ENCODE assay signal across 20 mouse cellular contexts in the genomic region with DNA sequence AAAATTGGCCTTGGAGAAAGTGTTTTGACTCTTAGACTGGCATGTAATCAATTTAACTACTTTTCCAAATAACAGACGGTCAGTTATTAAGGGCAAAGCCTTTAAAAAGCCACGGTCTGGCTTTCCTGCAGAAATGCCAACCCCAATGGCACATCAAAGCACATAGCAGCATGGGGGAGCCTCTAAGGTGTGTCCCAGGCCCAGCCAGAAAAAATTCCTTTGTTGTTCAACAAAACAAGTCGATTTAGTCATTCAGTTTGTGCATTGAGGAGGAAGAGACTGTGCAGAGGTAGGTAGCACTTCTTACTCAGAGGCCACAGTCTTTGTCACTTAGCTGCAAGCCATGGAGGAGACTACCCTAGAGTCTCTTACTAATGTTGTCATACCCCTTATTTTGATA.
A peak's percentile ranks its signal among the peaks of the same experiment; 100 is the strongest.
DNase-seq lines count a peak whose midpoint lies in the region; ATAC-seq and TF ChIP-seq lines count a peak whose summit lies in the region.
"Had no signal": no experiment of that assay in that cellular context is flagged by ENCODE, and none has a peak within 500 bp of the region (broad histone marks: within the 10 kb centered on the region; RNA-seq: fewer than 3 reads in every experiment).

No protein-coding gene starts in this region.

- TF ChIP-seq CTCF in midbrain, postnatal 0 days (IDR thresholded peaks at IDR 0.05), result no peak

- no peaks in the 10 kb centered on the region; the same call in 1 of the 2 replicates for H3K36me3 ChIP-seq in forebrain, embryonic 12.5 days (replicated peaks)
- no peaks in the 10 kb centered on the region for H3K36me3 ChIP-seq in forebrain, embryonic 14.5 days (ENCODE audit: control insufficient read depth, insufficient read depth, low read length)
- H3K36me3 ChIP-seq in midbrain, embryonic 16.5 days (ENCODE audit: control insufficient read depth, insufficient read depth, low read length), result no peaks in the 10 kb centered on the region
- no peaks in the 10 kb centered on the region for H3K36me3 ChIP-seq in midbrain, postnatal 0 days (ENCODE audit: insufficient read depth, low read length)
- H3K36me3 ChIP-seq: embryonic facial prominence, embryonic 12.5 days; hindbrain, embryonic 10.5 days had no signal

- DNase-seq in forebrain, embryonic 14.5 days (ENCODE audit: low spot score), result no peak
- DNase-seq in midbrain, postnatal 0 days (ENCODE audit: low spot score), result no peak
- DNase-seq in WW6 (ENCODE audit: low read depth, low spot score), result peak; percentile 31
- no peak for DNase-seq in left cerebral cortex, adult 18-20 months (ENCODE audit: low spot score in 2 of 2)
- DNase-seq in gastrocnemius, adult 8-10 months (ENCODE audit: low spot score in 2 of 2), result no peak
- DNase-seq: adrenal gland, postnatal 14 days; cerebellum, adult 11-12 months; cerebellum, adult 9-10 months; cerebellum, postnatal 25 days; gastrocnemius, postnatal 10 days; heart, adult 2 months had no signal

- no peak overlapping the region for H3K9ac ChIP-seq in forebrain, embryonic 12.5 days
- no peak overlapping the region for H3K9ac ChIP-seq in forebrain, embryonic 14.5 days (ENCODE audit: low read length)
- H3K9ac ChIP-seq in midbrain, embryonic 16.5 days (ENCODE audit: low read depth, low read length), result no peak overlapping the region
- H3K9ac ChIP-seq in midbrain, postnatal 0 days (replicated peaks; ENCODE audit: low read length, poor library complexity, severe bottlenecking), result no peak overlapping the region
- H3K9ac ChIP-seq: embryonic facial prominence, embryonic 12.5 days; forebrain, embryonic 13.5 days had no signal

- ATAC-seq in forebrain, embryonic 12.5 days (ENCODE audit: low FRiP score), result no peak
- no peak for ATAC-seq in forebrain, embryonic 14.5 days
- ATAC-seq in midbrain, embryonic 16.5 days, result no peak
- no peak for ATAC-seq in midbrain, postnatal 0 days (ENCODE audit: low FRiP score)
- ATAC-seq: activated CD4-positive, CD25-positive, alpha-beta regulatory T cell, adult 4 months; forebrain, embryonic 13.5 days; hindbrain, embryonic 16.5 days; inflammation-experienced regulatory T-cells, adult 6 months had no signal

- H3K4me3 ChIP-seq in forebrain, embryonic 12.5 days (replicated peaks), result no peak overlapping the region
- no peak overlapping the region for H3K4me3 ChIP-seq in forebrain, embryonic 14.5 days (ENCODE audit: low read depth, low read length)
- no peak overlapping the region for H3K4me3 ChIP-seq in midbrain, embryonic 16.5 days (ENCODE audit: low read depth, low read length)
- H3K4me3 ChIP-seq in midbrain, postnatal 0 days (ENCODE audit: low read depth, low read length), result no peak overlapping the region
- H3K4me3 ChIP-seq: embryonic facial prominence, embryonic 12.5 days; forebrain, embryonic 13.5 days; heart, adult 2 months; hindbrain, embryonic 10.5 days had no signal

- H3K4me2 ChIP-seq in forebrain, embryonic 12.5 days, result no peak overlapping the region
- no peak overlapping the region for H3K4me2 ChIP-seq in forebrain, embryonic 14.5 days (ENCODE audit: low read length)
- H3K4me2 ChIP-seq in midbrain, embryonic 16.5 days (ENCODE audit: low read length), result no peak overlapping the region
- no peak overlapping the region for H3K4me2 ChIP-seq in midbrain, postnatal 0 days (ENCODE audit: low read depth, low read length, poor library complexity, severe bottlenecking)
- H3K4me2 ChIP-seq: embryonic facial prominence, embryonic 12.5 days; forebrain, embryonic 13.5 days; heart, embryonic 11.5 days had no signal

- H3K9me3 ChIP-seq in forebrain, embryonic 12.5 days, result no peaks in the 10 kb centered on the region
- no peaks in the 10 kb centered on the region for H3K9me3 ChIP-seq in forebrain, embryonic 14.5 days (replicated peaks; ENCODE audit: control insufficient read depth, low read length)
- H3K9me3 ChIP-seq in midbrain, embryonic 16.5 days (replicated peaks; ENCODE audit: control insufficient read depth, low read length, poor library complexity, severe bottlenecking), result no peaks in the 10 kb centered on the region
- no peaks in the 10 kb centered on the region for H3K9me3 ChIP-seq in midbrain, postnatal 0 days (ENCODE audit: low read length)
- H3K9me3 ChIP-seq: embryonic facial prominence, embryonic 12.5 days; forebrain, embryonic 13.5 days; hindbrain, embryonic 10.5 days had no signal

- no peaks in the 10 kb centered on the region for H3K27me3 ChIP-seq in forebrain, embryonic 12.5 days
- H3K27me3 ChIP-seq in forebrain, embryonic 14.5 days (replicated peaks; ENCODE audit: control insufficient read depth, insufficient read depth, low read length), result no peaks in the 10 kb centered on the region
- H3K27me3 ChIP-seq in midbrain, embryonic 16.5 days (ENCODE audit: control insufficient read depth, insufficient read depth, low read depth, low read length), result no peaks in the 10 kb centered on the region
- H3K27me3 ChIP-seq in midbrain, postnatal 0 days (ENCODE audit: insufficient read depth, low read length), result no peaks in the 10 kb centered on the region
- H3K27me3 ChIP-seq: embryonic facial prominence, embryonic 12.5 days; forebrain, embryonic 13.5 days had no signal

- peaks cover 18% of the 10 kb centered on the region for H3K4me1 ChIP-seq in forebrain, embryonic 12.5 days
- H3K4me1 ChIP-seq in forebrain, embryonic 14.5 days (ENCODE audit: control insufficient read depth, insufficient read depth, low read length), result peaks cover 2% of the 10 kb centered on the region; the same call in 1 of the 2 replicates
- peaks cover 22% of the 10 kb centered on the region for H3K4me1 ChIP-seq in midbrain, embryonic 16.5 days (ENCODE audit: control insufficient read depth, insufficient read depth, low read length)
- H3K4me1 ChIP-seq in midbrain, postnatal 0 days (ENCODE audit: insufficient read depth, low read length), result 0 out of 2 replicates have a peak, but pooled peaks cover 6% of the 10 kb centered on the region
- H3K4me1 ChIP-seq: embryonic facial prominence, embryonic 12.5 days had no signal

- peak overlapping the region; percentile 3; the same call in 1 of the 2 replicates for H3K27ac ChIP-seq in forebrain, embryonic 12.5 days
- H3K27ac ChIP-seq in forebrain, embryonic 14.5 days (ENCODE audit: low read depth, low read length), result no peak overlapping the region
- H3K27ac ChIP-seq in midbrain, embryonic 16.5 days (ENCODE audit: low read length), result peak overlapping the region; percentile 46; the same call in 1 of the 2 replicates
- H3K27ac ChIP-seq in midbrain, postnatal 0 days (ENCODE audit: low read depth, low read length), result no peak overlapping the region
- H3K27ac ChIP-seq: embryonic facial prominence, embryonic 12.5 days; forebrain, embryonic 13.5 days; heart, adult 2 months; hindbrain, embryonic 10.5 days had no signal

- 19% methylated on average over 3 of the region's 3 CpGs for WGBS in forebrain, embryonic 12.5 days
- 16% methylated on average over 3 of the region's 3 CpGs for WGBS in forebrain, embryonic 14.5 days
- WGBS in midbrain, embryonic 16.5 days, result 25% methylated on average over 3 of the region's 3 CpGs
- 23% methylated on average over 3 of the region's 3 CpGs for WGBS in midbrain, postnatal 0 days

Comparison
In these comparisons a context has a peak if more than half of its experiments do, and no peak if none do; other contexts are left out.
1. H3K27ac ChIP-seq: peak in forebrain, embryonic 12.5 days (single experiment) and midbrain, embryonic 16.5 days (single experiment); none in forebrain, embryonic 14.5 days (single experiment) and midbrain, postnatal 0 days (single experiment).